Mouse (Mus musculus) cerebellum, postnatal 25 days (tissue): ENCODE measurements around the gene Klhl13.

ENCODE experiments used
- DNase-seq, 2 experiments: peaks; one replicate each; pipeline ENCODE4 v3.0.0; 2021; ENCODE audit warnings: mixed read lengths in 2 of 2

The Klhl13 gene

GRCm38 (mm10) chrX:23364514-23365381 is at the start of gene Klhl13:
TSS of gene Klhl13 (minus strand) at chrX:23365082.
- DNase-seq, result peak; percentile 46 to 60

DNA sequence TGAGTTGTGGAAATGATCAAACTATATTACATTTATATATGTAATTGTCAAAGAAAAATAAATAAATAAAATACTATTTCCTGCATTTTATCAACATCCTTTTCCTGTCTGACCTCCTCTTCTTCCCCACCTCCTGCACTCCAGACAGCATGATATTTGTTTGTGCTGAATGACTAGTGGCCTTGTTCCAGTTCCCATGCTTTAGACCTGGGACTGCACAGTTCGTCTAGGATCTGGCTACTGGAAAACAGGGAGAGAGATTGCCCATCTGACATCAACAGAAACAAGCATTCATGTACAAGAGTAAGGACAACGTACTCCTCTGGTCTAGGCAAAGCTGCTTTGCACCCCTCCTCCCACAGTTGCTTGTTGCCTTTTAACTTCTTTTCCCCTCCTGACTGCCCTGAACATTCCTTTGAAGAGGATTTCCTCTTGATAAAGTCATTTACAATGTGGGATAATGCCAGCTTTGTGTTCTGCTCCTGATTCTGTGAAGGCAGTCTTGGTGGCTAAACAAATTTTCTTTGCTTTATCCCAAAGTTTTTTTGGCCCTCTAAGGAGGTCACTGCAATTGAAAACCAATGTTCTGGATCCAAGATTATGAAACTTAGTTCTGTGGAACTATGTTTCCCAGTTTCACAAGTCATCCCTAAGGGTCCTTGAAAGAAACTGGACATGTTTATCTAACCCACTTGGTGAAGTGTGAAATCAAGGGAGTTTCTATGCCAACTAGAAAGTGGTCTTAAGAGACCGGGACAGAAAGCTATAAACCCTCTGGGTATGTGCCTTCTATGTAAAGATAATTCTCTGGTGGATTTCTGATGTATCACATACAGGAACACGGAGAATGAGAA is 44.6 kb upstream of the Klhl13 start:
- no peak for DNase-seq

DNA sequence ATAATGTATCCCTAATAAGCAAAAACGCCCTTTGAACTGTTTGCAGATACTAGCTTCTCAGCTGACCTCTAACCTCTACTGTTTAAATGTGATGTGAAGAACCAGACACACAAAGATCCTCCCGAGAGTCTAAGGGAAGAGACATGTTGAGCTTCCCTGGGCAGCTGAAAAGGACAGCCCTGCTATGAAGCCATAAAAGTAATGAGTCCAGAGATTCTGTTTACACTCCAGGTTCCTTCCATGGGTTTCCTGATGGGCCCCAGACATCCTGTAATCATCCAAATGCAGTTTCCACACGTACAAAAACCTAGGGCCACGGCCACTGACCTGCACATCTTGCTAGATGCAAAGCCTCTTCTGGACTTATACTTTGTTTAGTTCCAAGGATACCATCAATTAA is 23.8 kb upstream of the Klhl13 start:
- no peak for DNase-seq

DNA sequence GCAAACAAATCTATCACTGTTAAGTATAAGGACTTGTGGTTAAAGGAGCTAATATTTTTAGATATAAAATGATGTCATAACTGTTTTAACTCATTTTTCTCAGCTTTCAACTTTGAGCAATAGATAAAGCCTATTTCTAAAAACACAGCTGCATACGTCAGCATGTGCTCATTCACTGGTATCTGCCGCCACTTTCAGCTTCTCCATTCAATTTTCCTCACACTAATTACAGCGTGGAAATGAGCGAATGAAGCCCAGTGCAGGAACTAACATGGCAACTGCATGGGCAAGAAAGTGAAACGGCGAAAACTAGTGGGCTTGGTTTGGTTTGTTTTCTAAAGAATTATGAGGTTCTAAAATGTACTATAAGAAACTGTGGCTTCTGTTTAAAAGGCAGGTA is 1.4 kb downstream of the Klhl13 start:
- DNase-seq, result no peak

- no peak for DNase-seq
Measured at GRCm38 (mm10) chrX:23360446-23360845, 4.4 kb downstream of the Klhl13 start.

DNA sequence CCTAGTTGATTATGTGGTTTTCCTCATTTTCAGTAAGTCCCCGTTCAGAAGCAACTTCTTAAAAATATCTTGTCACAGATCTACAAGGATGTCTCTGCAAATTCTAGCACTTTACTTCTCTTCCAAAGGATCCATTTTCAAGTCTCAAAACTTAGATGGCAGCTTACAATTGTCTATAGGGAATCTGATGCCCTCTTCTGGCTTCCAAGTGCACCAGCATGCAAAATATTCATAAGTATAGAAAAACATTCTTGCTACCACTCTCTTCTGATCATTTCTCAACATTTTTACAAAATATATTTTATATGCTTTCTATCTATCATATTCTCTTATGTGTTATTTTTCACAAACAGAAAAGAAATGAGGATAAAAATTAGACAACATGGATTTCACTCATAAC is 14.8 kb downstream of the Klhl13 start:
- DNase-seq, result no peak

GRCm38 (mm10) chrX:23328116-23328515 is 36.8 kb downstream of the Klhl13 start:
- peak; percentile 4 to 5 for DNase-seq

DNA sequence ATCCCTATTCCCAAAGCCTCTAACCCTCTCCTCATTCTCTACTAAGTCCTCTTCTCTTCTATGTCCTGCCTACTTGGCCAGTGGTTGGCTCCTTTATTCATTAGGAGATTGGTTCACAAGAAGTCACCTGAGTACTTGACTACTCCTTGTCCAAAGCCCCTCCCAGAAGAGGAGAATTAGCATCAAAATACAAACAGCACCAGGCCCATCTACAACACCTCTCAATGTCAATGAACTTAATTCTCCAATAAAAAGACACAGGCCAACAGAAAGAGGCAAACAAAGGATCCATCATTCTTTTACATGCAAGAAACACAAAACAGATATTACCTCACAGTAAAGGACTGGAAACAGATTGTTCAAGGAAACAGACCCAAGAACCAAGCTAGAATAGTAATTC is 46.0 kb downstream of the Klhl13 start:
- no peak for DNase-seq

GRCm38 (mm10) chrX:23295952-23296598 is 68.8 kb downstream of the Klhl13 start:
- peak; percentile 32 to 61 for DNase-seq

- peak in 1 of 2 experiments; percentile 4 for DNase-seq
Measured at GRCm38 (mm10) chrX:23285442-23285817, 79.5 kb downstream of the Klhl13 start.

DNA sequence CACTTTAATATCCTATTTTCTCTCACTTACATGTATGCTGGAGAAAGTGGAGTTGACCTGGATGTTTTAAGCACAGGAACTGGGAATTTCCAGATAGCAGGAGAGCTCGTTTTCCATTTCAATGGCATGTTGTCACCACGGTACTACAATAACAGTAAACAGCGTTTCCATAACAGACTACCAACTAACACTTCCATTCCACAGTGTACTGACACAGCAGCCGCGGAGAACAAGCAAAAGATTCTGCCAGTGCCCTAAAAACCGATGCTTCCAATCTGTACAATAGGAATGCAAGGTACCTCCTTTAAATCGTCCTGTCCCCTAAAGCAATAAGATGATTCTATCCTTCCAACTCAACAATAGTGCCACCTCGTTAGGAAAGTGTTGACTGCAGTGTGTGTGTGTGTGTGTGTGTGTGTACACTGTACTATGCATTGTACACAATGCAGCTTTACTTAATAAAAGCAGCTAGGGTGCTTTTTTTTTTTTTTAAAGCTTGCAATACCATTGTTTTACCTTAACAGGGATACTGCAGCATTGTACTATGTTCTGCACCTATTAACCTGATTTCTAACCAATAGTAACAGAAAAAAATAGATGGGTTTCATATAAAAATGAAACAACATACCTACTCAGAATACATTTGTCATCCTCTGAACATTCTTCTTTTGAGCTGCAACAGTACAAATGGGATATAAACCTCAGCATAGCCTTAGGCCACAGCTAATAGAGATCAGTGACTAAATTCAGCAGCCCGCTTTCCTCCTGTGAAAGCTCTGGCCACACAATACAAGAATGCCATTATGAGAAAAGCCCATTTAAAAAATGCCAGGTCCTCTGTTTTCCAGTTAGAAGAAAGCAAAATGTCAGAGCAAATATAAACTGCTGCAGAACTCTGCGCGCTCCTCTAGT is 80.1 kb downstream of the Klhl13 start:
- DNase-seq, result peak; percentile 1 to 4

GRCm38 (mm10) chrX:23267601-23268000 is 97.3 kb downstream of the Klhl13 start:
- DNase-seq, result peak in 1 of 2 experiments; percentile 7

GRCm38 (mm10) chrX:23248752-23249151 is 116.1 kb downstream of the Klhl13 start:
- no peak for DNase-seq
